Mouse (Mus musculus) heart, embryonic 10.5 days (tissue): ENCODE measurements around the gene Zfhx3. TPM values are rescaled to one million over a fixed set of nuclear protein-coding genes. Genes with fewer than 3 reads are reported as not detected.

Experiments used
- DNase-seq: peaks from one replicate; pipeline ENCODE4 v3.0.0-alpha.2; 2017; ENCODE audit warnings: low spot score
- H3K27ac ChIP-seq: fragments of 300-500 bp; sonication (generic); 2 replicates; pipeline ENCODE4 v1.5.1; 2016; ENCODE audit warnings: mild to moderate bottlenecking
- H3K27me3 ChIP-seq: fragments of 300-500 bp; sonication (generic); 2 replicates; pipeline ENCODE4 v1.6.1; 2016; ENCODE audit warnings: mild to moderate bottlenecking; ENCODE audit not compliant: poor library complexity, insufficient read depth, severe bottlenecking
- H3K36me3 ChIP-seq: fragments of 300-500 bp; sonication (generic); 2 replicates; pipeline ENCODE4 v1.6.1; 2016; ENCODE audit warnings: mild to moderate bottlenecking, moderate library complexity
- H3K4me1 ChIP-seq: fragments of 300-500 bp; sonication (generic); 2 replicates; pipeline ENCODE4 v1.6.1; 2016; ENCODE audit warnings: mild to moderate bottlenecking
- H3K4me3 ChIP-seq: fragments of 300-500 bp; sonication (generic); 2 replicates; pipeline ENCODE4 v1.5.1; 2016; ENCODE audit warnings: mild to moderate bottlenecking, moderate library complexity
- H3K9me3 ChIP-seq: fragments of 300-500 bp; sonication (generic); 2 replicates; pipeline ENCODE4 v1.6.1; 2016; ENCODE audit warnings: mild to moderate bottlenecking, moderate library complexity
- WGBS: fragments of 180-500 bp; shearing (Covaris S2); methylation state at CpG from one replicate; pipeline ENCODE4 v1.1.7; 2016; 5-methylcytosine and 5-hydroxymethylcytosine counted together
- polyA plus RNA-seq: library from polyadenylated mRNA; unstranded; fragments of >200 nt; fragmentation: Nextera tagmentation; extraction: Ambion mirVana; gene quantifications from 2 replicates; pipeline ENCODE4 v1.2.1, GENCODE M21; 2016

Zfhx3 gene
- polyA plus RNA-seq, 1 experiment from 2014 or later, result 9.7 TPM

GRCm38 (mm10) chr8:108419162-108419844 lies 476.9 kb downstream of the Zfhx3 start:
- Histone ChIP-seq H3K9me3 (no peaks in the 10 kb centered on the region), H3K36me3 (no peaks in the 10 kb centered on the region), H3K4me1 (no peaks in the 10 kb centered on the region), H3K27ac (no peak overlapping the region), H3K4me3 (no peak overlapping the region), H3K27me3 (no peaks in the 10 kb centered on the region)
- no peak for DNase-seq
- 68% methylated on average over 15 of the region's 15 CpGs for WGBS

GRCm38 (mm10) chr8:108422521-108422920 lies 480.1 kb downstream of the Zfhx3 start:
- Histone ChIP-seq H3K27ac (no peak overlapping the region), H3K27me3 (no peaks in the 10 kb centered on the region), H3K9me3 (no peaks in the 10 kb centered on the region), H3K36me3 (no peaks in the 10 kb centered on the region), H3K4me1 (no peaks in the 10 kb centered on the region), H3K4me3 (no peak overlapping the region)
- 83% methylated on average over 3 of the region's 3 CpGs for WGBS
- DNase-seq, result no peak

GRCm38 (mm10) chr8:108424337-108424736 lies 481.9 kb downstream of the Zfhx3 start:
- Histone ChIP-seq H3K4me1 (no peaks in the 10 kb centered on the region), H3K27me3 (no peaks in the 10 kb centered on the region; the same call in 1 of the 2 replicates), H3K4me3 (no peak overlapping the region), H3K9me3 (no peaks in the 10 kb centered on the region), H3K27ac (no peak overlapping the region), H3K36me3 (no peaks in the 10 kb centered on the region)
- 77% methylated on average over 8 of the region's 8 CpGs for WGBS
- DNase-seq, result no peak

GRCm38 (mm10) chr8:108433321-108433720 lies 490.9 kb downstream of the Zfhx3 start:
- DNase-seq, result no peak
- Histone ChIP-seq H3K27ac (no peak overlapping the region), H3K27me3 (no peaks in the 10 kb centered on the region; the same call in 1 of the 2 replicates), H3K4me3 (no peak overlapping the region), H3K36me3 (no peaks in the 10 kb centered on the region), H3K9me3 (no peaks in the 10 kb centered on the region), H3K4me1 (0 out of 2 replicates have a peak, but pooled peaks cover 4% of the 10 kb centered on the region)
- 50% methylated on average over 5 of the region's 5 CpGs for WGBS

- Histone ChIP-seq H3K4me3 (no peak overlapping the region), H3K27me3 (no peaks in the 10 kb centered on the region; the same call in 1 of the 2 replicates), H3K9me3 (no peaks in the 10 kb centered on the region), H3K4me1 (0 out of 2 replicates have a peak, but pooled peaks cover 4% of the 10 kb centered on the region), H3K27ac (no peak overlapping the region), H3K36me3 (no peaks in the 10 kb centered on the region)
- no peak for DNase-seq
- WGBS, result 47% methylated on average over 4 of the region's 4 CpGs
Measured at GRCm38 (mm10) chr8:108434510-108434909, 492.1 kb downstream of the Zfhx3 start.

GRCm38 (mm10) chr8:108436336-108436735 lies 493.9 kb downstream of the Zfhx3 start:
- 55% methylated on average over 12 of the region's 12 CpGs for WGBS
- H3K36me3 ChIP-seq, result no peaks in the 10 kb centered on the region
- H3K4me1 ChIP-seq, result 0 out of 2 replicates have a peak, but pooled peaks cover 4% of the 10 kb centered on the region
- no peaks in the 10 kb centered on the region for H3K9me3 ChIP-seq
- H3K27me3 ChIP-seq, result no peaks in the 10 kb centered on the region; the same call in 1 of the 2 replicates
- no peak overlapping the region for H3K4me3 ChIP-seq
- no peak overlapping the region for H3K27ac ChIP-seq
- no peak for DNase-seq

GRCm38 (mm10) chr8:108437316-108437830 lies 494.9 kb downstream of the Zfhx3 start:
- no peak for DNase-seq
- Histone ChIP-seq H3K9me3 (no peaks in the 10 kb centered on the region), H3K4me1 (0 out of 2 replicates have a peak, but pooled peaks cover 4% of the 10 kb centered on the region), H3K36me3 (no peaks in the 10 kb centered on the region), H3K4me3 (no peak overlapping the region), H3K27ac (no peak overlapping the region), H3K27me3 (no peaks in the 10 kb centered on the region)
- WGBS, result 90% methylated on average over 13 of the region's 13 CpGs

- Histone ChIP-seq H3K36me3 (no peaks in the 10 kb centered on the region), H3K4me1 (0 out of 2 replicates have a peak, but pooled peaks cover 4% of the 10 kb centered on the region), H3K27ac (no peak overlapping the region), H3K27me3 (no peaks in the 10 kb centered on the region), H3K4me3 (no peak overlapping the region), H3K9me3 (no peaks in the 10 kb centered on the region)
- whole genome bisulfite sequencing, result 67% methylated on average over 3 of the region's 3 CpGs
- no peak for DNase-seq
Measured at GRCm38 (mm10) chr8:108440476-108440875, 498.0 kb downstream of the Zfhx3 start.

GRCm38 (mm10) chr8:108450847-108451246 lies 508.4 kb downstream of the Zfhx3 start:
- H3K4me3 ChIP-seq, result peak overlapping the region; percentile 31; the same call in 1 of the 2 replicates
- no peaks in the 10 kb centered on the region for H3K36me3 ChIP-seq
- no peak for DNase-seq
- H3K9me3 ChIP-seq, result no peaks in the 10 kb centered on the region
- no peaks in the 10 kb centered on the region for H3K27me3 ChIP-seq
- WGBS, result 26% methylated on average over 8 of the region's 8 CpGs
- peak overlapping the region; percentile 29; the same call in 1 of the 2 replicates for H3K27ac ChIP-seq
- H3K4me1 ChIP-seq, result 0 out of 2 replicates have a peak, but pooled peaks cover 3% of the 10 kb centered on the region

GRCm38 (mm10) chr8:108454561-108455311 lies 512.3 kb downstream of the Zfhx3 start:
- Histone ChIP-seq H3K9me3 (peaks cover 11% of the 10 kb centered on the region; the same call in 1 of the 2 replicates), H3K4me3 (no peak overlapping the region), H3K36me3 (no peaks in the 10 kb centered on the region), H3K27me3 (no peaks in the 10 kb centered on the region), H3K27ac (no peak overlapping the region), H3K4me1 (0 out of 2 replicates have a peak, but pooled peaks cover 3% of the 10 kb centered on the region)
- 75% methylated on average over 18 of the region's 18 CpGs for WGBS
- DNase-seq, result no peak

- no peaks in the 10 kb centered on the region for H3K36me3 ChIP-seq
- H3K27me3 ChIP-seq, result no peaks in the 10 kb centered on the region
- H3K9me3 ChIP-seq, result no peaks in the 10 kb centered on the region
- DNase-seq, result no peak
- H3K4me1 ChIP-seq, result no peaks in the 10 kb centered on the region
- no peak overlapping the region for H3K27ac ChIP-seq
- H3K4me3 ChIP-seq, result no peak overlapping the region
- WGBS, result 75% methylated on average over 6 of the region's 6 CpGs
Measured at GRCm38 (mm10) chr8:108466653-108467052, 524.2 kb downstream of the Zfhx3 start.

GRCm38 (mm10) chr8:108467172-108468035 lies 525.0 kb downstream of the Zfhx3 start:
- Histone ChIP-seq H3K36me3 (no peaks in the 10 kb centered on the region), H3K27me3 (no peaks in the 10 kb centered on the region), H3K9me3 (no peaks in the 10 kb centered on the region), H3K4me3 (no peak overlapping the region), H3K27ac (no peak overlapping the region), H3K4me1 (no peaks in the 10 kb centered on the region)
- DNase-seq, result no peak
- 72% methylated on average over 19 of the region's 19 CpGs for WGBS
